8 mouse cellular contexts compared by ENCODE assay signal in the genomic region with DNA sequence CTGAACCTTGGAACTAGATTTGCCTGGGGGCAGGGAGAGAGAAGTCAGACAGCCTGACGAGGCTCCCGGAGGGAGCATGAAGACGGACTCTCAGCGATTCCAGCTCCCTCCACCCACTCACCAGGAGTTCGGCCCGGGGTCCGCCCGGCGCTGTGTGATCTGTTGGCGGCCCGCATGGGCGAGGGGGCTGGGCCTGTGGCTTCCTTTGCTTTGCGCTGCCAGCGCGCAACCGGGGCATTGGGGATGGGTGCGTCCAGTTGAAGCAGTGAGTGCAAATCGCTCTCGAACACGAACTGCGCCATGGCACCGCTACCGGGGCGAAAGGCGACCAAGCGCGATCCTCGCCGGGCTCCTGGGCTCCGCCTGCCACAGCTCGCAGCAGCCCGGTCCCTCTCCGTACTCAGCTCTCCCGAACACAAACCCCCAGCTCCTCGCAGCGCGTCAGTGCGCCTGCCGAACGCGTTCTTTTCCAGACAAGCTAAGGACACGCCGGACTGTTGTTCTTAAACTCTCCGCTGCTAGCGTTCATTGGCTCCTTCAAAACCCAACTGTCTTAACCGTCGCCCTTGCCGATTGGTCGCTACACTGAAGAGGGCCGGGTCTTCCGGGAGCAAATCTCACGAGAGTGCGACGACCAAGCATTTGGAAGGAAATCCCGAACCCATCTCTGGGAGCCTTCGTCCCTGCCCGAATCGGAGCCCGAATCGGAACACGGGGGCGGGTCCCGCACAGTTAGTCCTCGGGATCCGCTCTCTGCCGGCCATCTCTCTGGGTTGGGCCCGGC. TPM values are rescaled to one million over a fixed set of nuclear protein-coding genes. Genes with fewer than 3 reads are reported as not detected.
A peak's percentile ranks its signal among the peaks of the same experiment; 100 is the strongest.
DNase-seq lines count a peak whose midpoint lies in the region; ATAC-seq lines count a peak whose summit lies in the region.

A gene (minus strand): TSS at position 533 of the 784 bp plus-strand sequence.

- peak within 1 kb of the TSS; percentile 67 for H3K4me3 ChIP-seq in embryonic facial prominence, embryonic 14.5 days (ENCODE audit: low read depth, low read length)
- peak within 1 kb of the TSS; percentile 73 for H3K4me3 ChIP-seq in kidney, embryonic 14.5 days (ENCODE audit: low read length)
- peak within 1 kb of the TSS; percentile 62 for H3K4me3 ChIP-seq in limb, embryonic 15.5 days

- no peaks in the 10 kb centered on the region for H3K27me3 ChIP-seq in embryonic facial prominence, embryonic 14.5 days (replicated peaks; ENCODE audit: control insufficient read depth, insufficient read depth, low read length)
- no peaks in the 10 kb centered on the region for H3K27me3 ChIP-seq in kidney, embryonic 14.5 days (ENCODE audit: control insufficient read depth, insufficient read depth, low read length)
- no peaks in the 10 kb centered on the region for H3K27me3 ChIP-seq in limb, embryonic 15.5 days

- H3K9ac ChIP-seq in embryonic facial prominence, embryonic 14.5 days (ENCODE audit: low read depth, low read length), result peak within 1 kb of the TSS; percentile 83
- peak within 1 kb of the TSS; percentile 91 for H3K9ac ChIP-seq in kidney, embryonic 14.5 days (ENCODE audit: low read depth, low read length)
- H3K9ac ChIP-seq in limb, embryonic 15.5 days, result peak within 1 kb of the TSS; percentile 55

- under 1% methylated on average over 61 of the region's 67 CpGs for WGBS in embryonic facial prominence, embryonic 14.5 days
- WGBS in kidney, embryonic 14.5 days, result under 1% methylated on average over 65 of the region's 67 CpGs
- under 1% methylated on average over 67 of the region's 67 CpGs for WGBS in limb, embryonic 15.5 days

- H3K36me3 ChIP-seq in embryonic facial prominence, embryonic 14.5 days (ENCODE audit: control insufficient read depth, insufficient read depth, low read length), result peaks cover 31% of the 10 kb centered on the region
- H3K36me3 ChIP-seq in kidney, embryonic 14.5 days (ENCODE audit: control insufficient read depth, insufficient read depth, low read length), result peaks cover 37% of the 10 kb centered on the region
- peaks cover 25% of the 10 kb centered on the region for H3K36me3 ChIP-seq in limb, embryonic 15.5 days

- H3K4me1 ChIP-seq in embryonic facial prominence, embryonic 14.5 days (ENCODE audit: control insufficient read depth, insufficient read depth, low read length), result peaks cover 21% of the 10 kb centered on the region; the same call in 1 of the 2 replicates
- H3K4me1 ChIP-seq in kidney, embryonic 14.5 days (ENCODE audit: control insufficient read depth, insufficient read depth, low read length), result peaks cover 20% of the 10 kb centered on the region
- H3K4me1 ChIP-seq in limb, embryonic 15.5 days, result peaks cover 37% of the 10 kb centered on the region

- peak; percentile 97 for ATAC-seq in embryonic facial prominence, embryonic 14.5 days (ENCODE audit: low read depth)
- peak; percentile 97 for ATAC-seq in kidney, embryonic 14.5 days (ENCODE audit: low FRiP score, low TSS enrichment)
- ATAC-seq in limb, embryonic 15.5 days (ENCODE audit: insufficient number of reproducible peaks, low FRiP score, low TSS enrichment, low read depth), result peak; percentile 95

- H3K4me2 ChIP-seq in embryonic facial prominence, embryonic 14.5 days (ENCODE audit: low read depth, low read length), result peak within 1 kb of the TSS; percentile 95
- peak within 1 kb of the TSS; percentile 94 for H3K4me2 ChIP-seq in kidney, embryonic 14.5 days (replicated peaks; ENCODE audit: low read depth, low read length)
- peak within 1 kb of the TSS; percentile 96 for H3K4me2 ChIP-seq in limb, embryonic 15.5 days

- no peaks in the 10 kb centered on the region for H3K9me3 ChIP-seq in embryonic facial prominence, embryonic 14.5 days (ENCODE audit: control insufficient read depth, low read length)
- no peaks in the 10 kb centered on the region for H3K9me3 ChIP-seq in kidney, embryonic 14.5 days (ENCODE audit: control insufficient read depth, low read length)
- no peaks in the 10 kb centered on the region for H3K9me3 ChIP-seq in limb, embryonic 15.5 days

- DNase-seq in 3T3-L1 (ENCODE audit: low read depth, low spot score), result peak; percentile 99
- DNase-seq in adrenal gland, postnatal 4 days (ENCODE audit: low spot score in 2 of 2), result peak; percentile 79 to 85
- peak; percentile 99 for DNase-seq in embryonic facial prominence, embryonic 14.5 days (ENCODE audit: low spot score)
- peak; percentile 92 to 93 for DNase-seq in heart, adult 9 months (ENCODE audit: low spot score in 2 of 2)
- DNase-seq in monocyte, adult 2 months (ENCODE audit: low read depth in 1 of 2, low spot score in 2 of 2), result peak; percentile 79 to 82
- peak; percentile 90 to 92 for DNase-seq in spleen, postnatal 36 days (ENCODE audit: low spot score in 2 of 2)

- H3K27ac ChIP-seq in embryonic facial prominence, embryonic 14.5 days (replicated peaks; ENCODE audit: low read depth, low read length), result peak within 1 kb of the TSS; percentile 88
- peak within 1 kb of the TSS; percentile 84 for H3K27ac ChIP-seq in kidney, embryonic 14.5 days (ENCODE audit: low read depth, low read length)
- peak within 1 kb of the TSS; percentile 93 for H3K27ac ChIP-seq in limb, embryonic 15.5 days

RNA-seq across cellular contexts. Expression of the gene that starts here (rescaled TPM):
- total RNA-seq in adrenal gland, postnatal 4 days (2021), result 10 to 100 TPM; 41.3 to 42.0 TPM
- polyA plus RNA-seq in embryonic facial prominence, embryonic 14.5 days (2014; fragmentation: Nextera tagmentation; extraction: Ambion mirVana), result 159 and 192 TPM in 2 replicates
- 218 and 287 TPM in 2 replicates for polyA plus RNA-seq in kidney, embryonic 14.5 days (2014; fragmentation: Nextera tagmentation; extraction: Ambion mirVana)
- polyA plus RNA-seq in limb, embryonic 15.5 days (2015; fragmentation: Nextera tagmentation; extraction: Ambion mirVana), result 164 and 184 TPM in 2 replicates

Comparison
In these comparisons a context has a peak if more than half of its experiments do, and no peak if none do; other contexts are left out.
1. Peak in every context shown above with its lines: DNase-seq, ATAC-seq, H3K4me3 ChIP-seq and H3K27ac ChIP-seq.